Mouse (Mus musculus): Measurements from ENCODE around the gene Smarcal1.

Smarcal1 gene

DNA sequence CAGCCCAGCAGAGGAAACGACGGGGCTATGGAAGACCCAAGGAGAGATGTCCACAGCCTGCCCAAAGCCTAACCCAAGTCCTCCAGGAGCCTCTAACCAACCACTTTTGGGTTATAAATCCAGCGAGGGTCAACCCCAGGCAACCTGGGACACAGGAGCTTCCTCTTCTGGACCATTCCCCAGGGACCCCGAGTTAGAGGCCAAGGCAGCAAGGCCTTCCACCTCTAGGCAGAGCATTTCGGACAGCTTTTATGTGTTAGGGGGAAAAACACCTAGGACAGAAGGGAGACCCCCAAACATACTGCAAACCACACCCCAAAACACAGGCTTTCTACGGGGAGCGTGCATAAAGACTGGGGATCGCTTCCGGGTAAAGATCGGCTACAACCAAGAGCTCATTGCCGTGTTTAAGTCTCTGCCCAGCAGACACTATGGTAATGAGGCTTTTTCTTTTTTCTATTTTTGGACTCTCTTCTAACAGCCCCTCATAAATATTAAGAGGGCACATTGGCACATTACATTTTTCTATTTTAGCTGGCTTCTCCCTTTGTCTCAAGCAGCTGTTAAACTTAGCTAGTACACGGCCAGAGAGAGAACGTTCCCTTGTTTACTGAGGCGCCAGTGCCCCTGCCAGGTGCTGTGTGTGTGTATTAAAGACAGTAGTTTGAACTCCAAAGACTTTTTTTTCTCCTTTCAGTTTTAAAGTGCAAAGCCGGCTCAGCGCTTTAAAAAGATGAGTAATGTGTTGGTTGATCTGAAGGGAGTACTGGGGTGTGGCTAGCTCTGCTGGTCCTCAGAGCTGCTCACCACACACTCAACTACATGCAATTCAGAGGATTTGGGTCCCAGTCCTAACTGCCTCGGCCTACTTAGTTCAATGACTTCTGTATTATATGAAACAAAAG, 3.2 kb downstream of the Smarcal1 start:
- in situ Hi-C loops (cut with MboI; ENCODE audit: low pct_unique_long_range_greater_than_20kb in 1 of 2, low sequenced_read_pairs in 2 of 2, unreplicated experiment in 1 of 2), result no loop called here

DNA sequence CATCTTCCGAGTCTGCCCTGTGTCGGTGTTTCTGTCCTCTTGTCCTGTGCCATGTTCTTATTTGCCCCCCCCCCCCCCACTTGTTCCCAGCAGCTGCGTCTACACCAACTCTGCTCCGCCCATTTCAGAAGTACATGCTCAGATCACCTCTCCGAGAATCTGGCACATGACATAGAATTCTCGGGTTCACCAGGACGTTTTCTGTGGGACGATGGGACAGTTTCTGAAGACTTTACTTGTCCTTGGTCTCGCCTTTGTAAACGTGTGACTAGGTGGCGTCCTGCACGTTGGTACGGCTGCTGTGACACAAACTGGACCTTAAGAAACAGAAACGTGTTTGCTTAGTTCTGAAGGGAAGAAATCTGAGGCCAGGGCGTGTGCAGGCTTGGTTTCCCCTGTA, 4.5 kb downstream of the Smarcal1 start:
- in situ Hi-C loops (cut with MboI; ENCODE audit: low pct_unique_long_range_greater_than_20kb in 1 of 2, low sequenced_read_pairs in 2 of 2, unreplicated experiment in 1 of 2), result no loop called here

DNA sequence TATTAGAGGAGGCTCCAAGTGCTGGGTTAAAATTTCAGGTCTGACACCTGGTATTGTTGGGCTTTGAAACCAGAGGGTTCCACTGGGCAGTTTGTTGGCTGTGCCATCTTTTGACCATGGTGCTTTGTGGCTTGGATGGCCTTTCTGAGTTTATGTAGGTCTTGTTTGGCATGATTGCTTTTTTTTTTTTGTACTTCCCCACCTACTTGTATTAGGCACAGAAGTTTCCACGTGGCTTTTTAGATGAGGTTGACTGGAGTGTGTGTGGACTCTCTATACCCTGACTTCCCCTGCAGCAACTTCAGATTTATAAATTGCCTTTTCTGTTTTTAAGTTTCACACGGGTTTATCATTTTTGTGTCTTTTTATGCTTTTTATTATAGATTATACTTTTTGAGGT, 5.7 kb downstream of the Smarcal1 start:
- in situ Hi-C loops (cut with MboI; ENCODE audit: low pct_unique_long_range_greater_than_20kb in 1 of 2, low sequenced_read_pairs in 2 of 2, unreplicated experiment in 1 of 2), result no loop called here

DNA sequence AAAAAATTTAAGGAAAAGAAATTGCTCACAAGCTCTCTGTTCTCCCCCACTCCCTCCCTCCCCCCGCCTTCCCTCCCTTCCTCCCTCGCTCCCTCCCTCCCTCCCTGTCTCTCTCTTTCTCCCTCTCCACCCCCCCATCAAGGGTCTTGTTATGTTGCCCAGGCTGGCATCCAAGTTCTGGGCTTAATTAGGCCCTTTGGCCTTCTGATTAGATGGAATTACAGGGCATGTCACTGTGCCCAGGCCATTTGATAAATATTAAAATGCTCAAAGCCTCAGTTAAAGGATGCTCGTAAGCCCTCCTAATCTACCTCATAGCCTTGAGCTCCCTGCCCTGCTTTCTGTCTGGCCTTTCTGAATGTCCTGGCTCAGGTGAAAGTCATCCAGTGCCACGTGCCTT, 7.6 kb downstream of the Smarcal1 start:
- in situ Hi-C loops (cut with MboI; ENCODE audit: low pct_unique_long_range_greater_than_20kb in 1 of 2, low sequenced_read_pairs in 2 of 2, unreplicated experiment in 1 of 2), result no loop called here

DNA sequence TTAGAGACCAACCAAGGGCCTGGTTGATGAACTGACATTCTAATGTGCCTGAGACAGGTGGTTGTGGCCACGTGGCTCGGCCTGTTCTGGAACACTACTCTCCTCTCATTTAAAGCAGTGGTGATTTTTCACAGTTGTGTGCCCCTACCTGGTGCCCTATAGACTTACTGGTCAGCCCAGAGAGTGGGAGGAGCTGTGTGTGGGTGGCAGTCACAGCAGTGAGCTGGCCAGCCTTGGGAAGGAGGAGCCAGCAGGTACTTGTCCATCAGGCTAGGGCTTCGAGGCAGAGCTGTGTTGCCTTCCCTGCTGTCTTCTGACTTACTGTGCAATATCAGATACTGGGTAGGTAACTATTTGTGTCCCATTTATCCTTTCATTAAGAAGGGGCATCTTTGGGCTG, 9.3 kb downstream of the Smarcal1 start:
- in situ Hi-C loops (cut with MboI; ENCODE audit: low pct_unique_long_range_greater_than_20kb in 1 of 2, low sequenced_read_pairs in 2 of 2, unreplicated experiment in 1 of 2), result no loop called here

DNA sequence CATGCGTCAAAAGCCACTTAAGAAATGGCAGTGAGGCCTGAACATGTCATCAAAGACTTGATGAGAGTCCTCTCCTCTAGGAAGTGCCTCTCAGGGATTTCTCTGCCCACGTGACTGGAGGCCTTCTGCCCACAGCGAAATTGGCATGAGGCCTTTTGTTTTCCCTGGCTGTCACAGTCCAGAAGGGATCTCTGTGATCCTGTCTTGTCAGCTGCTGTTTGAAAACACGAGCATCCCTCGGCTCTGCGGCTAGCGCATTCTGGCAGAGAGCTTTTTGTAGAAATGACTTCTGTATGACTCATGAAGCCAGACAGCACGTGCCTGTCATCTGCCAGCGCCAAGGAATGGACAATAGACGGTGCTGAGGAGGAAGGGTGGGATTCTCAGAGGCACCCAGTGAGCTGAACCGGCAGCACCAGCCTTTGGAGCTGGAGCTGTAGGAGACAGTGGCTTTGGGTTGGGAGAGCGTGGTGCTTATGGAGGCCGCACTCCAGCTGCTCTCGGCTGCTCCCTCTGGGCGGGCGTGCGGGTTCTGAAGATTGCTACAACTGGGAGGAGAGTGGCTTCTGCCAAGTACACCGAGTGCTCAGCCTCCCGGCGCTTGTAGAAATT, 10.4 kb downstream of the Smarcal1 start:
- in situ Hi-C loops (cut with MboI; ENCODE audit: low pct_unique_long_range_greater_than_20kb in 1 of 2, low sequenced_read_pairs in 2 of 2, unreplicated experiment in 1 of 2), result no loop called here

DNA sequence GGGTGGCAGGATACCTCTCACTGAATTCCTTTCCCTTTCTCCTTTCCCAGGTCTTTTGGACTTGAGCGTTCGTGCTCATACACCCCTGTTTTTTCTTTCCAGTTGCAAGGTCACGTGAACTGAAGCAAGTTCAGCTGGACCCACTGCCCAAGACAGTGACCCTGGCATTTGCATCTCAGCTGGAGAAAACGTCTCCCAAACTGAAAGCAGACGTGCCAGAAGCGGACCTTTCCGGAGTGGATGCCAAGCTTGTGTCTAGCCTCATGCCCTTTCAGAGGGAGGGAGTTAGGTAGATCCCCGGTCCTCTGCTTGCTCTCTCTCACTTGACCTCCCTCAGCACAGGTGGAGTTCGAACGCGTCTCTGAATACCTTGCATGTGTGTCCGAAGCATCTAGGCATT, 12.6 kb downstream of the Smarcal1 start:
- in situ Hi-C loops (cut with MboI; ENCODE audit: low pct_unique_long_range_greater_than_20kb in 1 of 2, low sequenced_read_pairs in 2 of 2, unreplicated experiment in 1 of 2), result no loop called here

DNA sequence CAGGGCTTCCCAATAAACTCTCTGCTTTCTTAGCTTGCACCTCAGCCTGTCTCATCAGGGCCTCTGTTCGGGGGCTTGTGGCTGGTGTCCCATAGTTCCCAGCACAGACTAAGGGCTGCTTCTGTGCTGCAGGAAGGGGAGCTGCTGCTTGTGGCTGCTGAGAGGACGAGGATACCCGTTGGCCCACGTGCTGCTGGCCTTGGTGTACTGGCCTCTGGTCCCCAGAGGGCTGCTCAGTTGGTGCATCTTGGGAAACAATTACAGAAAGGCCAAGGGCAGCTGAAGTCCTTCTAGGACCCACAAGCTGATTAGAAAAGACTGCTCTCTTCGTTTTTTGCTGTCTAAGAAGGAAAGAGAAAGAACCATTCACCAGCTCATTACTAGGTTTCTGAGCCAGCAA, 13.2 kb downstream of the Smarcal1 start:
- in situ Hi-C loops (cut with MboI; ENCODE audit: low pct_unique_long_range_greater_than_20kb in 1 of 2, low sequenced_read_pairs in 2 of 2, unreplicated experiment in 1 of 2), result no loop called here

DNA sequence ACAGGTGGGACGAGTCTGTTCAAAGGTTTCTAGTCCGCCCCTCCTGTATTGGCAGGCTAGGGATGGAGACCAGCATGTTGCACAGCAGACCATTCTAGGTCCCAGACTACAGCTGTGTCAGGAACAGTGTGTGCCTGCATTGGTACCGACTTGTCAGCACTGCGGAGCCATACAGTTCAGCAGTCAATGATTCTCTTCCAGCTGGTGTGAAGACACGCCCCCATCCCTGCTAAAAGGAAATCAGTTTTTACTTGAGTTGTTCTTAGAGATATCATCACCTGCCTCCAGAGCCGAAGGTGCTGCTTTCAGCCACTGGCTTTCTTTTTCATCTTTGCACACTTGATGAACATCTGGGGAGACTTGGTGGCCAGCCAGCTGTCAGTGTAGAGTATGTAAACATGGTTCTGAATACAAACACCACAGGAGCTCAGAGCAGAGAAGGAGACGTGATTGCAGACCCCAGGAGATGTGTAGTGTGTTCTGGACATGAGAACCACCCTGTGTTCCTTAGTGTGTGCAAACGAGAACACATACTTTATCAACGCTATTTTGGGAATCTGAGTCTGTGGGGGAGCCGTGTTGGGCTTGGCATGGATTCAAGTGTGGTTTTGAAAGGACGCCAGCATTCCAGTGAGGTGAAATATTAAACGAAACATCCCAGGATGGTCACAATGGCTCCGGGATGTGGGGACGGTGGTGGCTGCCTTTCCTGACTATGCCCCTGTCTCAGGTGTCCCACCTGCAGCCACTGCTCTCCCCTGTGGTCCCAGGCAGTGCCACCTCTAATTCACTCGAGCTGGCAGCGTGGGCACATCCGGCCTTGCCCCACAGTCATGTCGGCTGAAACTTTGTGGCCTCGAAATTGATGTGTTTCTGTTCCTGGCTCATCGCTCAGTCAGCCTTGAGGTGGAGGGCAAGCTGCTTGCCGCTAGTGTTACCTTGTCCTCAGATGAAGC, 16.4 kb downstream of the Smarcal1 start:
- in situ Hi-C loops (cut with MboI; ENCODE audit: low pct_unique_long_range_greater_than_20kb in 1 of 2, low sequenced_read_pairs in 2 of 2, unreplicated experiment in 1 of 2), result no loop called here

DNA sequence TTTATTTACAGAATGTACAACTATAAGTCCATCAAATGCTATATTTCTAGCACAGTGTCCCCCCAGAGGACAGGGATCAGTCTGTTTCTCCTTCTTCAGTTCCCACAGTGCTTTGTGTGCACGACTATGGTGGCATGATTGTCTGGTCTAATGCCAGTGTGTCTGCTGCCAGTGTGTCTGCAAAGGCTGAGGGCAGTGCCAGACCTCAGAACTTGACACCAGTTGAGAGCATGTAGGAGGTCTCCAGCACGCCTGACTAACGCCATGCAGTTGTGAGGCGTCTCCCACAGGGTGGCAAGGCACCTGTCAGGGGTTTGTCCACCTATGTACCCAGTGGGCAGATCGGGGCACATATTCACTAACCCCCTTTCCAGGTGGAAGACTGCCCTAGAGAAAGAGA, 17.7 kb downstream of the Smarcal1 start:
- in situ Hi-C loops (cut with MboI; ENCODE audit: low pct_unique_long_range_greater_than_20kb in 1 of 2, low sequenced_read_pairs in 2 of 2, unreplicated experiment in 1 of 2), result no loop called here

DNA sequence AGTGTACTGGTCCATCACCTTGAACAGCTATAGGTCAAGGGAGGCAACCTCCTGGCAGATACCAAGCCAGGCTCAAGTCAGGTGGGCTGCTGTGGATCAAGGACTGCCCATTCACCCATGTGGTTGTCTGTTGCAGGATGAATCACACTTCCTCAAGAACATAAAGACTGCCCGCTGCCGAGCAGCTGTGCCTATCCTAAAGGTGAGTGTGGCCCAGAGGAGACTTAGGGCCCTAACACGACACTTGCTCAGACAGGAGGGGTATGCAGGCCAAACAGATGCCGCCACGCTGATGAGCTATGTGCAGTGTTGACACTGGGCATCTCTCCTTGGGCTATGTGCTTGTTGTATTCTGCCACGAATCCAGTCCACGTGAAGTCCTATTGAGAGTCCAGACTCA, 18.2 kb downstream of the Smarcal1 start:
- in situ Hi-C loops (cut with MboI; ENCODE audit: low pct_unique_long_range_greater_than_20kb in 1 of 2, low sequenced_read_pairs in 2 of 2, unreplicated experiment in 1 of 2), result no loop called here

DNA sequence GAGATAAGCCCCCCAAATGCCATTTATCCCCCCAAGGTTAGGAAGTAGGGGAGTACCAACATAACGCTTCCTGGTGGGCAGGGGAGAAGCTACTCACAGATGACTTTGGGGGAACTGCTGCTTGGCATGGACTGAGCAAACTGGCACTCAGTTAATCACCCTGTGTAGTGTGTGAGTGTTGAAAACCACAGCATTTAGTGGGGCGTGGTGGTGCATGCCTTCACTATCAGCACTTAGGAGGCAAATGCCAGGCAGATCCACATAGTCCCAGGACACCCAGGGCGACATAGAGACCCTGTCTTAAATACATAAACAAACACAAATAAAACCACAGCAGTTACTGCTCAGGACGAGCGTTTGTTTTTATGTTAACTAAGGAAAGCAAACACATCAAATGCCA, 19.1 kb downstream of the Smarcal1 start:
- in situ Hi-C loops (cut with MboI; ENCODE audit: low pct_unique_long_range_greater_than_20kb in 1 of 2, low sequenced_read_pairs in 2 of 2, unreplicated experiment in 1 of 2), result no loop called here

DNA sequence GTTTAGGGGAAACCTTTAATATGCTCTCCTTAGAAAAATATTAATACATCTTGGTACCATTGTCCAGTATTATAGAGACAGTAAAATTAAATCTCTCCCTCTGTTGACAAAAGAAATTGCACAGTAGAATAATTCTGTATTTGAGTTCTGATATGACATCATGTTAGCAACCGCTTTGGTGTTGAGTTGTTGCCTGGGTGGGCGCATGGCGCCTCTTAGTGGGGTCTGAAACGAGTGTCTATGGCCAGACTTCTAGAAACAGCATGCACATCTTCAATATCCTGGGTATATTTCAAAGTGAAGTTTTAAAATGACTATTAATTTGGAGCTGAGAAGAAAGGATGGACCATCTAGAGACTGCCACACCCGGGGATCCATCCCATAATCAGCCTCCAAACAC, 19.8 kb downstream of the Smarcal1 start:
- in situ Hi-C loops (cut with MboI; ENCODE audit: low pct_unique_long_range_greater_than_20kb in 1 of 2, low sequenced_read_pairs in 2 of 2, unreplicated experiment in 1 of 2), result no loop called here

DNA sequence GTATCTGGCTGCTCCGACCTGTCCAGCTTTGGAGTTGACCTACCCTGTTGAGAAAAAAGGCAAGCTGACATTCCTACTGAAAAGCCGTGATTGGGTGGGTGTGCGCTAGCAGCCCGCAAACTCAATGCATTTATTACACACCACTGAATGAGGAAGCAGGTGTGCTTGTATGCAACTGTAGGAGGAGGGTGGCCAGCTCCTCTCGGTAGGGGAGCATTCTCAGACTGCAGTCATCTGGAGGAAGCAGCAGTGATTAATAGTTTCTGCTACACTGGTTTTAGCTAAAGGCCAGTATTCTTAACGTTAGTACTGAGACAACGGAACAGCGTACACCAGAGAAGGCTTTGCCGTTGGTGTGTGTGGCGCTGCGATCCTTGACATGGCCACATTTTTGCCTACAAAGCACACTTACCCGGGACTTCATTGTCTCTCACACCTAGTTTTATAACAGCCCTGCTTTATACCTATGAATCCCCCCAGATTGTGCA, 23.2 kb downstream of the Smarcal1 start:
- in situ Hi-C loops (cut with MboI; ENCODE audit: low pct_unique_long_range_greater_than_20kb in 1 of 2, low sequenced_read_pairs in 2 of 2, unreplicated experiment in 1 of 2), result no loop called here

DNA sequence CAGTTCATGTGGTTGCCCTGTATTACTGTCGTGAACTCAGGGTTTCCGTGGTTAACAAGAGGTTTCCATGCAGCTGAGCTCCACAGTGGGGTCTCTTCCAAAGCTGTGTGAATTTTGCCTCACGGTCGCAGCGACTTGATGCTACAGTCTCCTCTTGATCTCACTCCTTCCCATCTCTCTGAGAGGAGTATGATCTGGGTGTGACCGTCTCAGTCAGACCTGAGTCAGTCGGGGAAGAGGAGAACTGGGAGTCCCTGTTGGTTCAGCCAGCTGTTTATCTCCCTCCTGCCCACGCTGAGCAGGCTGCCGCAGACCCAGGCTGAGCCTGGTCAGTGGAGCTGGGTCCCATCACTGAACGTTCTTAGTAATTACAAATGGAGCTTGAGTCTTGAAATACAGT, 26.1 kb downstream of the Smarcal1 start:
- in situ Hi-C loops (cut with MboI; ENCODE audit: low pct_unique_long_range_greater_than_20kb in 1 of 2, low sequenced_read_pairs in 2 of 2, unreplicated experiment in 1 of 2), result no loop called here

DNA sequence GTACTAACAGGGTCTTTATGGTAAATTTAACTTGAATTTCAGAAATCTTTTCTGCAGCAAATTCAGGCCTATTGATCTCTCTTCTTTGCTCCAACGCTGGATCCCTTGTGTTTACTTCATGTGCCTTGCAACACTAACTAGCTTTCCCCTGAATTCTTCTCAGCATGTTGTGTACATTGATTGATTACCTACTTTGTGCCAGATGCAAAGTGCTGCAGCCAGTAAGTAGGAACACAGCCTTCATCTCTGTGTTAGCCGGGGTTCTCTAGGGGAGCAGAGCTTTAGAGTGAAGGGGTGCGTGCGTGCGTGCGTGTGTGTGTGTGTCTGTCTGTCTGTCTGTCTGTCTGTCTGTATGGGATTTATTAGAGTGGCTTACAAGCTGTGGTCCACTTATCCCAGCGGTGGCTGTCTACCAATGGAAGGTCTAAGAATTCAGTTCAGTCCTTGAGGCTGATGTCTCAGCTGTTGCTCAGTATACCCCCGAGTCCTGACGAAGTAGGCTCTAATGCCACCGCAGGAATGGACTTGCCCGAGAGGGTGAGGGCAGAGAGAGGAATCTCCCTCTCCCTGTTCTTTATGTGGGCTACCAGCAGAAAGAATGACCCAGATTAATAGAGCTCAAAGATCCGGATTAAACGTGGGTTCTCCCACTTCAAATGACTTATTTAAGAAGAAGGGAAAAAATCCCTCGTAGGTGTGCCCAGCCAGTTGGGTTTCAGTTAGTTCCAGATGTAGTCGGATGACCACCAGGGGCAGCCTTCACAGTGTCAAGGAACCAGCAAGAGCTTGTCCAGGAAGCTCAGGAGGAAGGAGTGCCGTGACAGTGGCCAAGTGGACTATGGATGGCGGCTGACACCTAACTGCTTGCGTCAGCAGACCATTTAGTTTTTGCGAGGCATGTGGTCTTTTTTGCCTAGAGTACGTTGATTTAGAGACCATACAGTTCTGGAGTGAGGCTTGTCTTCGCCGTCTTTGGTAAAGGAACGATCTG, 27.1 kb downstream of the Smarcal1 start:
- in situ Hi-C loops (cut with MboI; ENCODE audit: low pct_unique_long_range_greater_than_20kb in 1 of 2, low sequenced_read_pairs in 2 of 2, unreplicated experiment in 1 of 2), result no loop called here

DNA sequence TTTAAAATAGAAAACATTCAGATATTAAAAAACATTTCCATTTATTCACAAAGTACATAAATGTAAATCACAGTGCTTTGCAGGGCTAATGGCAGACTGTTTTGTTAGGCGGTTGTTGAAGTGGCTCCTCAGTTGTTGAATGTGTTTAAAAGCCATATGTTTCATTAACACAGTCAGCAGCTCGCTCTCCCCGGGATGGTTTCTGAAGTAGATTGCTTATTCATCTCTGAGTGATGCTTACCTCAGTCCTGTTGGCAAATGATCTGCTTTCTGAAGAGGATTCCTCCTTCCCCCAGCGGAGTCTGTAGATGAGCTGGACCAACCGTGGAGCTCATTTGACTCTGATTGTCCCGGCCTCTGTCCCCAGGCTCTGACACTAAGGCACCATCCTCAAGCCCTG, 29.1 kb downstream of the Smarcal1 start:
- in situ Hi-C loops (cut with MboI; ENCODE audit: low pct_unique_long_range_greater_than_20kb in 1 of 2, low sequenced_read_pairs in 2 of 2, unreplicated experiment in 1 of 2), result no loop called here

DNA sequence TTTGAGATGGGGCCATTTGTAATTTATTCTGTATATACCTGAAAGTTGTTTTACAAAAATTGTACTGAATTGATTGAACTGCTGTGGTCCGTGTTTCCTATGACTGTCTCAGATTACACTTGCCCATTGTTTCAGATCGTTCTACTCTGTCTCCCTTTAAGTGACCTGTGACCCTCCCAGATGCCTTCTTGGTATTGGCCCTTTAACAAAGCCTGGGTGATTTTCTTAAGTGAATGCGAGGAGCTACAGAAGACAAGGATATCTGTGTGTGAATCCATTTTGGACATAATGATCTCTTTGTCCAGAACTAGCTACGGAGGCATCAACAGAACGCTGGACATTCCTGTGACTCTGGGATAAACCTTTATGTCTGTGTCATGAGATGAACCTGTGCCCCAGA, 52.2 kb downstream of the Smarcal1 start:
- in situ Hi-C loops (cut with MboI; ENCODE audit: low pct_unique_long_range_greater_than_20kb in 1 of 2, low sequenced_read_pairs in 2 of 2, unreplicated experiment in 1 of 2), result no loop called here
